Mouse (Mus musculus): Measurements from ENCODE around the gene Rxfp4.

- no peak for TF ChIP-seq CTCF (IDR thresholded peaks at IDR 0.05; ENCODE audit: low read depth)
- no peak for TF ChIP-seq EP300 (IDR thresholded peaks at IDR 0.05; ENCODE audit: low read depth)
These were observed 45.9 kb upstream of the Rxfp4 start for GRCm38 (mm10) chr3:88698834-88699233.
